Mouse (Mus musculus) kidney, embryonic 15.5 days (tissue): ENCODE measurements around the gene Metrn. TPM values are rescaled to one million over a fixed set of nuclear protein-coding genes. Genes with fewer than 3 reads are reported as not detected.

Experiments
- ATAC-seq: fragments of 200-750 bp; cut with Nextera tagmentation; replicated peaks from 2 replicates; pipeline ENCODE4 v1.8.0; 2017; ENCODE audit warnings: moderate TSS enrichment; ENCODE audit not compliant: low FRiP score
- H3K27ac ChIP-seq: fragments of 300-500 bp; sonication (generic); 2 replicates; pipeline ENCODE4 v1.5.1; 2015; ENCODE audit warnings: mild to moderate bottlenecking, inconsistent platforms
- H3K27me3 ChIP-seq: fragments of 300-500 bp; sonication (generic); 2 replicates; pipeline ENCODE4 v1.6.1; 2015; ENCODE audit warnings: inconsistent platforms
- H3K36me3 ChIP-seq: fragments of 300-500 bp; sonication (generic); 2 replicates; pipeline ENCODE4 v1.6.1; 2015; ENCODE audit warnings: inconsistent platforms
- H3K4me1 ChIP-seq: fragments of 300-500 bp; sonication (generic); 2 replicates; pipeline ENCODE4 v1.6.1; 2015; ENCODE audit warnings: inconsistent platforms
- H3K4me2 ChIP-seq: fragments of 300-500 bp; sonication (generic); 2 replicates; pipeline ENCODE4 v1.6.1; 2015; ENCODE audit warnings: moderate library complexity, mild to moderate bottlenecking, inconsistent platforms
- H3K4me3 ChIP-seq: fragments of 300-500 bp; sonication (generic); replicated peaks from 2 replicates; pipeline ENCODE4 v1.5.1; 2015; ENCODE audit warnings: mild to moderate bottlenecking, inconsistent platforms
- H3K9ac ChIP-seq: fragments of 300-500 bp; sonication (generic); 2 replicates; pipeline ENCODE4 v1.6.1; 2015; ENCODE audit warnings: mild to moderate bottlenecking, inconsistent platforms
- H3K9me3 ChIP-seq: fragments of 300-500 bp; sonication (generic); replicated peaks from 2 replicates; pipeline ENCODE4 v1.6.1; 2016; ENCODE audit warnings: inconsistent platforms
- WGBS: fragments of 180-500 bp; shearing (Covaris S2); methylation state at CpG from one replicate; pipeline ENCODE4 v1.1.7; 2015; ENCODE audit warnings: mixed read lengths; 5-methylcytosine and 5-hydroxymethylcytosine counted together
- polyA plus RNA-seq: library from polyadenylated mRNA; unstranded; fragments of >200 nt; fragmentation: Nextera tagmentation; extraction: Ambion mirVana; gene quantifications from 2 replicates; pipeline ENCODE4 v1.2.1, GENCODE M21; 2015

Metrn gene
- polyA plus RNA-seq, 1 experiment from 2014 or later, result 58.5 TPM

DNA sequence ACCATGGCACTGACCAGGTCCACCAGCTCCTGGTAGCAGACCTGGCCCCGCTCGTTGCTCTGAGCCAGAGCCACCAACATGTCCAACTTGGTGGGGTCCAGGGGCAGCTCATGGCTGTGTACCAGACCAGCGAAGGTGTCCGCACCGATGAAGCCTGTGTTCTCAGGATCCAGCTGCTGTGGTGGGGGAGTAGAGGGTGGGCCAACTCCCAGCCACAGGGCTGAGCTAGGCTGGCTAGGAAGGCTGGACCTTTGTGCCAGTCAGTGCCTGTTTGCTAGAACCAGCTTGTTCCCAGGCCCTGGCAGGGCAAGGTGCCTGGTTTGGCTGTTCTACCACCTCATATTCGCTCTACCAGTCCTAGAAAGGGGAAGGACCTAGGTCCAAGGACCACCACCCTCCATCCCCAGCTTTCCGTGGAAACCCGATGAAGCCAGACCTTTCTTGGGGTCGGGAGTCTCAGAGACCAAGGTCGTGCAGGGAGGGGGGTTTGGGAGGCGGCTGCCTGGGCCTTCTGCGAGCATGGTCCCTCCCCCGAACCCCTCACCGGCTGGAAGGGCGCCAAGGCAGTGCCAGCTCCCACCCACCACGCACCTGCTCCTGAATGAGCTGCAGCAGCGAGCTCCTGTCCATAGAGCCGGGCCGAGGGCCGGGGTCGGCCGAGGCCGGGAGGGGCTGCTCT, 39.6 kb upstream of the Metrn start:
- Histone ChIP-seq H3K9me3 (no peaks in the 10 kb centered on the region), H3K27ac (peak overlapping the region; percentile 85), H3K36me3 (peaks cover 56% of the 10 kb centered on the region), H3K4me2 (peak overlapping the region; percentile 95), H3K27me3 (no peaks in the 10 kb centered on the region), H3K4me3 (peak overlapping the region; percentile 42), H3K9ac (peak overlapping the region; percentile 42), H3K4me1 (peaks cover 63% of the 10 kb centered on the region)
- no peak; the same call in 1 of the 2 replicates for ATAC-seq
- 18% methylated on average over 23 of the region's 23 CpGs for WGBS

DNA sequence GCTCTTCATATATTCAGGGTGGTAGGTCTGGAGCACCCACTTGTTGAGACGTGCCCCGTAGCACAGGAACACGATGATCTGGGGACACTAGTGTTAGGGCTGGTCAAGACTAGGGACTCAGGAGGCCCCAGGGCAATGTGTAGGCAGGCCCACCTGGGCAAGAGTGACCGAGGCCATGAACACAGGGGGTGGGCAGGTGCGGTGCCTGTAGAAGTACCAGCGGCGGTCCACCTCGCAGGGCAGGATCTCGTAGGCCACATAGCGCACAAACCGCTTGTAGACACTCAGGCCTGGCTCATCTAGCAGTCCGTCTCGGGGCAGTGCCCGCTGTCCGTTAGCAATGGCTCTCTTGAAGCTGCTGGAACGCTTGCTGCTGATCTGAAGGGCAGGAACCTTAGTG, 38.9 kb upstream of the Metrn start:
- WGBS, result 91% methylated on average over 16 of the region's 16 CpGs
- no peaks in the 10 kb centered on the region for H3K27me3 ChIP-seq
- peak overlapping the region; percentile 42; the same call in 1 of the 2 replicates for H3K9ac ChIP-seq
- peaks cover 56% of the 10 kb centered on the region for H3K36me3 ChIP-seq
- ATAC-seq, result no peak
- H3K27ac ChIP-seq, result peak overlapping the region; percentile 85
- H3K9me3 ChIP-seq, result no peaks in the 10 kb centered on the region
- H3K4me3 ChIP-seq, result peak overlapping the region; percentile 42; the same call in 1 of the 2 replicates
- H3K4me1 ChIP-seq, result peaks cover 70% of the 10 kb centered on the region
- H3K4me2 ChIP-seq, result peak overlapping the region; percentile 95

DNA sequence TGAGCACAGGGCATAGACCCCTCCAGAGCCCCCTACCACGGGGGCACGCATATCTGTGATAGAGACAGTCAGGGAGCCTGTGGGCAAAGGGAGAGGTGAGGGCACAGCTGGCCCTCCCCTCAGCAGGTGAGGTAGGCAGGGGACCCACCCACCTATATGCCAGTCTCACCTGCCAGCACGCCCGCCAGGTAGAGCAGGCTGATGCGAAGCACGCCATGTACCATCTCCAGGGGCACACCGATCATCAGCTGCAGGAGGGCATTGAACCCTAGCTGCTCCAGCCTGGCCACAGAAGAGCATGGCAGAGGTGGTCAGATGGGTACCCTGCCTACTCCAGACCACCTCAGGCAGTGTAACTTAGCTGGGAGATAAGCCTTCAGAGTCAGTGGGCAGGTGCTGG, 38.4 kb upstream of the Metrn start:
- H3K9ac ChIP-seq, result no peak overlapping the region
- no peaks in the 10 kb centered on the region for H3K9me3 ChIP-seq
- H3K4me3 ChIP-seq, result 0 out of 2 replicates have a peak overlapping the region, but pooled peaks have one; percentile 64
- no peaks in the 10 kb centered on the region for H3K27me3 ChIP-seq
- ATAC-seq, result no peak
- WGBS, result 90% methylated on average over 7 of the region's 7 CpGs
- H3K4me1 ChIP-seq, result peaks cover 74% of the 10 kb centered on the region
- H3K36me3 ChIP-seq, result peaks cover 56% of the 10 kb centered on the region
- H3K27ac ChIP-seq, result no peak overlapping the region
- peak overlapping the region; percentile 95 for H3K4me2 ChIP-seq

DNA sequence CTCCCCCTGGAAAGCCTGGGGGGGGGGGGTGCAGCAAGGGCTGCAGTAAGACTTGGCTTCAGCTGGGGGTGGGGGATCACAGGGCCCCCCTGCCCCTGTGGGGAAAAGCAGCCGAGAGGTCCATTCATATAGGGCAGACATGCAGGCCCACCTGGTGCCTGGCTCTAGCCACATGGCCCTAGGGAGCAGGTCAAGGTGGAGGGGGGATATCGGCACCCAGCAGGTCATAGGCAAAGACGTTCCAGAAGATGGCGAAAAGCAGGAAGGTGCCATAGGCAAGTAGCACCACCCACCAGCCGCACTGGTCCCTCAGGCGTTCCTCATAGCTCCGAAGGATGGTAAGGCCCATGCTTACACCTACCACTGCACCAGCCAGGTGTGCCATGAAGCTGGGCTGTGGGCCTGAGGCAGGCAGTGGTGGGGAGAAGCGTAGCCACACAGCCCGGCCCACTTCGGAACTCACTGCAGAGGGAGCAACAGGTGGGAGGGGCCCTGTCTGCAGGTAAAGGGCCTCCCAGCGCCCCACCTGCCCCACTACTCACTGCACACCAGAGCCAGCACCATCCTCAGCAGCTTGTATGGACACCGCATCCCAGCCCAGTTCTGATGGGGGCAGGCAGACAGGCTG, 37.8 kb upstream of the Metrn start:
- H3K9ac ChIP-seq, result peak overlapping the region; percentile 73
- no peak for ATAC-seq
- peak overlapping the region; percentile 100 for H3K27ac ChIP-seq
- H3K4me2 ChIP-seq, result peak overlapping the region; percentile 95
- H3K36me3 ChIP-seq, result peaks cover 56% of the 10 kb centered on the region
- no peaks in the 10 kb centered on the region for H3K27me3 ChIP-seq
- WGBS, result 83% methylated on average over 12 of the region's 12 CpGs
- peak overlapping the region; percentile 64 for H3K4me3 ChIP-seq
- H3K4me1 ChIP-seq, result peaks cover 77% of the 10 kb centered on the region
- H3K9me3 ChIP-seq, result no peaks in the 10 kb centered on the region

DNA sequence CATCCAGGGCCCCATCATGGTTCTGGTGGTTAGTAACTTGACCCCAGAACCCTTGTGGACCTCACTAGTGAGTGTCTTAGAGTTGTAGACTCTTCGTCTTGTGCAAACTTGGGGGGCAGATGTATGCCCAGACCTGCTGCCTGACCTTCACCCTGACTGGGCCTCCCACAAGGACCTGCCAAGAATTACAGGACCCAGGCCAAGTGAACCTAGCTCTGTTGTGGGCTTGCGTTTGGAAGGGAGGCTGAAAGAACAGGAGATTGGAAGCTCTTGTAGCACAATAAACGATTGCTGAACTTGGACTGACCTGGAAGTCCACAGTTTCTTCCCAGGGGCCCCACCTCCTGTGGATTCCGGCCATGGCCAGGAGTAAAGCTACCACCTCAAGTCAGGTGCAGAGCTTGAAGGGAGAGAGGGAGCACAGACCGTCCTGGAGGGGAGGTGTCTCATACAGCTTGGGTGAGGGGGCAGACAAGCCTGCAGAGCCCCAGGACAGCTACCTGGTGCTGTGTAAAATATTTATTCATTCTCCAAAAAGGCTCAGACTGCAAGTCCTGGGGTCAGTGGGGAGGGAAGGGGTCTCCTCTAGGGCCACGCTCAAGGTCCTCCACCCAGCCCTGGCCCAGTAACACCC, 37.1 kb upstream of the Metrn start:
- no peak for ATAC-seq
- Histone ChIP-seq H3K36me3 (peaks cover 49% of the 10 kb centered on the region), H3K4me3 (peak overlapping the region; percentile 64), H3K9me3 (no peaks in the 10 kb centered on the region), H3K27me3 (no peaks in the 10 kb centered on the region), H3K4me2 (peak overlapping the region; percentile 95), H3K4me1 (peaks cover 82% of the 10 kb centered on the region), H3K9ac (peak overlapping the region; percentile 73), H3K27ac (peak overlapping the region; percentile 100)
- 11% methylated on average over 6 of the region's 6 CpGs for WGBS

DNA sequence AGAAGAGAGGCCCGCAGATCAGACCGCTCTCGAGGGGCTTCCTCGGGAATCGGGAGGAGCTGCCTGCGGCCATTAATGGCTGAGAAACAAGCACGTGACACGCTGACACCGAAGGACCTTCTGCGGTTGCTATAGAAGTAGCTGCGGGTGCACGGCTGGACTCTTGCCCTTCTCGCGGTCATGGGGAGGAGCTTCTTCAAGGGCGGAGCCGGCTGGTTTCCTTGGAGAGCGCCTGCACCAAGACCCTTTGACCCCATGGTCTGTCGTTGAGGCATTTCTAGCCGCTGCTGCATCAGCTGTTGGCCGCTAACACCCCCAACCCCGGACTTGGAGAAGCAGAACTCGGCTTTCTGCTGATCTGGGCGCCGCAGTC, 36.3 kb upstream of the Metrn start, which contains the start of gene Stub1:
TSS of gene Stub1 (minus strand) at position 114 of the 373 bp plus-strand sequence.
- Histone ChIP-seq H3K9me3 (no peaks in the 10 kb centered on the region), H3K4me3 (peak within 1 kb of the TSS; percentile 64), H3K4me1 (peaks cover 82% of the 10 kb centered on the region), H3K36me3 (peaks cover 43% of the 10 kb centered on the region), H3K4me2 (peak within 1 kb of the TSS; percentile 95), H3K27me3 (no peaks in the 10 kb centered on the region), H3K27ac (peak within 1 kb of the TSS; percentile 100), H3K9ac (peak within 1 kb of the TSS; percentile 73)
- WGBS, result under 1% methylated on average over 24 of the region's 24 CpGs
- ATAC-seq, result peak; percentile 69

DNA sequence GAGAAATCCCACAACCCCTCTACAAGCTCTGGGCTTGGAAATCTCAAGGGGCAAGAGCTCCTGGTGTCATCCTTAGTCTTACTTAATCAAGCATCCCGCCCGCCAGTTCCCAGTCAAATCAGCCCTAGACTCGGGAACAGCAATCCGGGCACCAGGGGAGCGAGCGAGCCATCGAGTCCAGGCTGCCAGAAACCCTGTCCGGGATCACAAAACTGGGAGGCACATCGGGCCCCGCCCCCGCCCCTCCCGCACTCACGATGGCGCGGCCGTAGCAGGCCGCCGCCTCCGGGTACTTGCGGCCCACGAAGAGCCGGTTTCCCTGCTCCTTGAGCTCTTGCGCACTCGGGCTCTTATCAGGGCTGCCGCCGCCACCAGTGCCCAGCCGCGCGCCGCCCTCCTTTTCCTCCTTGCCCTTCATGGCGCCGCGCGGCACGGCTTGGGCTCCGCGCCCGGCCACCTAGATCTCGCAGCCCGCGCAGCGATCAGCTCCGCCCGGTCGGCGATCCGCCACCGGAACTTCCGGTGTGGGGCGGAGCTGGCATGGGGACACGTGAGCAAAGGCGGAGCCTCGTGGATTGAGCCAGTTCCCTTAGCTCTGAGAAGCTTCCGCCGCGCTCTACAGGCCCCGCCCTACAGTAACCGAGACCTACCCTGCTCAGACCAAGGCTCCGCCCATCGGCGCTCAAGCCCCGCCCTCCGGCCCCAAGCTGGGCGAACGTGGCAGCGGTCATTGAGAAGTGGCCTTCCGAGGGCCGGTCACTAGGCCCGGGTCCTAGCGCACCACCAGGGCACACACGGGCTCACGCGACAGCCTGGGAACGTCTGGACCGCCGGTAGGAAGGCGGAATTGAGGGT, 35.7 kb upstream of the Metrn start:
- Histone ChIP-seq H3K36me3 (peaks cover 42% of the 10 kb centered on the region), H3K4me1 (peaks cover 82% of the 10 kb centered on the region), H3K9me3 (no peaks in the 10 kb centered on the region), H3K27me3 (no peaks in the 10 kb centered on the region), H3K4me3 (peak overlapping the region; percentile 64), H3K4me2 (peak overlapping the region; percentile 95), H3K27ac (peak overlapping the region; percentile 100), H3K9ac (peak overlapping the region; percentile 73)
- peak; percentile 89 for ATAC-seq
- under 1% methylated on average over 76 of the region's 77 CpGs for WGBS

DNA sequence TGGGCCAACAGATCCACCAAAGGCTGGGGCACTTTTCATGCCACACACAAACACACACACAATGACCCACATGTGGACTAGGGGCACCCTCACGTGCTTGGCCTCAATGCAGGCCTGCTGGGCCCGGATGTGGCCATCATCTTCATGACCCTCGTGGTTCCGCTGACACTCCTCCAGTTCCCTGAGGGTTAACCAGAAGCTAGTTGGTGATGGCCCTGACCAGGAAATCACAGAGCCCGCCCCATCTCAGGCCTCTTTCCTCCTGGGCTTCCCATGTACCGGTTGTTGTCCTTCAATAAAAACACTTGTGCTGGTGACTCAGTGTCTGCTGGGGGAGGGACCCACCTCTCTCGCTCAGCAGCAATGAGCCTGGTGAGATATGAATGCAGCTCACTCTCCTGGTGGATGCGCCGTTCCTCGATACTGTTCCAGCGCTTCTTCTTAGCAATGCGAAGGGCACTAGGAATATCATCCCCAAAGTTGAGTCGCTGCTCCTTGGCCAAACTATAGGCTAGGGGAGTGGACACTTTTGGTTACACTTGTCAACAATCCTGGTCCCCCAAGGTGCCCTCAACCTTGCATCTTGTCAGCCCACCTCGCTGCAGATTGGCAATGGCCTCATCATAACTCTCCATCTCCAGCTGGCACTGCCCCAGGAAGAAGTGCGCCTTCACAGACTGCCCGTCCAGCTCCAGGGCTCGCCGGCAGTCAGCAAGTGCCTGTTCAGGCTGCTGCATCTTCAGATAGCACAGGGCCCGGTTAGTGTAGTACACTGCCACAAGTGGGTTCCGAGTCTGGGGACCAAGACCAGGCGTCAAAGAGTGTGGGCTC, 34.7 kb upstream of the Metrn start:
- Histone ChIP-seq H3K9ac (peak overlapping the region; percentile 73), H3K27ac (peak overlapping the region; percentile 100), H3K9me3 (no peaks in the 10 kb centered on the region), H3K4me1 (peaks cover 75% of the 10 kb centered on the region), H3K27me3 (no peaks in the 10 kb centered on the region), H3K36me3 (peaks cover 51% of the 10 kb centered on the region), H3K4me2 (peak overlapping the region; percentile 95), H3K4me3 (peak overlapping the region; percentile 64)
- 55% methylated on average over 21 of the region's 21 CpGs for WGBS
- ATAC-seq, result no peak

DNA sequence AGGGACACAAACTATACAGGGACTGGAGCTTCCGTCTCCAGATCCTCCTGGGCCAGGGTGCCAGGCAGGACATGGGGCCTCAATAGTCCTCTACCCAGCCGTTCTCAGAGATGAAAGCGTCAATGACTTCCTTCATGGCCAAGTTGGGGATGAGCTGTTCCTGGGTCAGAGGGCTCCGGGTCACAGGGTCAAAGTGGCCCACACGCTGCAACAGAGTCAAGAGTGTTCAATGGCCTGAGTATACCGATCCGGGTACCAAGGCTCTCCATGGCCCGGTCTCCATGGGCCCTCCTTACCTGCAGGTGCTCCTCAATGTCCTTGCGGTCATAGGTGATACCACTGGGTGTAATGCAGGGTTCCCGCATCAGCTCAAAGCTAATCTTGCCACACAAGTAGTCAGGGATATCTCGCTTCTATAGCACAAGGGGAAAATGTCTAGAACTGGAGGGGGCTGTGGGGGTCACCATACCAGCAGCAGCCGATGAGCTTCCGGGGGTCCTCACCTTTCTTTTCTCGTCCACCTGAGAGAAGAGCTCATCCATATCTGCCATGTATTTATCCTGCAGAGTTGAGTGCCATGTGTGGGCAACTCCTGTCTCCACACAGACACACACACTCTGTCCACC, 34.0 kb upstream of the Metrn start:
- H3K9ac ChIP-seq, result peak overlapping the region; percentile 73; the same call in 1 of the 2 replicates
- 0 out of 2 replicates have a peak overlapping the region, but pooled peaks have one; percentile 95 for H3K27ac ChIP-seq
- 90% methylated on average over 14 of the region's 14 CpGs for WGBS
- peaks cover 73% of the 10 kb centered on the region for H3K4me1 ChIP-seq
- H3K9me3 ChIP-seq, result no peaks in the 10 kb centered on the region
- peaks cover 57% of the 10 kb centered on the region for H3K36me3 ChIP-seq
- ATAC-seq, result no peak
- H3K4me2 ChIP-seq, result peak overlapping the region; percentile 95
- H3K27me3 ChIP-seq, result no peaks in the 10 kb centered on the region
- H3K4me3 ChIP-seq, result peak overlapping the region; percentile 64

DNA sequence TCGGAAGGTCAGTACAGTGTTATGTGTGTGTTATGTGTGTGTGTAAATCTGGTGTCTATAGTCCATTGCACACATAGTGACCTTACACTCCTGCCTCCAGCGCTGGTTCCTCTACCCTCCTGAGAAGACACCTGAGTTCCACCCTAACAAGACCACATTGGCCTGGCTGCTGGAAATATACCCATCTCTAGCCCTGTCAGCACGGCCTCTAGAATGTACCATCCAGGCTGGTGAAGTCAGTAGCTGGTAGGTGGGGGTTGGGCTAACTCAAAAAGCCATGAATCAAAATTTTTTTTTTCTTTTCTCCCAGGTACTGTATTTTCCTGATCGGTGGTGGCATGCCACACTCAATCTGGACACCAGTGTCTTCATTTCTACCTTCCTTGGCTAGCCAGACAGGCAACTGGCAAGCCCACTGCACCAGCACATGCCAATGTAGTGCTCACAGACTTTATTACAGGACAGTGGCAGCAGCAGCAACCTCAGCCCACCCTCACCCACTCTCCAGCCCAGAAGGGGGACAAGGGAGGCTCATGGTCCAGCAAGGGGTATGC, 33.3 kb upstream of the Metrn start:
- peak overlapping the region; percentile 95 for H3K4me2 ChIP-seq
- 0 out of 2 replicates have a peak overlapping the region, but pooled peaks have one; percentile 95 for H3K27ac ChIP-seq
- peaks cover 56% of the 10 kb centered on the region for H3K36me3 ChIP-seq
- H3K9ac ChIP-seq, result 0 out of 2 replicates have a peak overlapping the region, but pooled peaks have one; percentile 66
- H3K27me3 ChIP-seq, result no peaks in the 10 kb centered on the region
- H3K4me1 ChIP-seq, result peaks cover 71% of the 10 kb centered on the region
- H3K9me3 ChIP-seq, result no peaks in the 10 kb centered on the region
- no peak for ATAC-seq
- H3K4me3 ChIP-seq, result peak overlapping the region; percentile 64
- 85% methylated on average over 4 of the region's 4 CpGs for WGBS
